Mouse (Mus musculus) intestine, embryonic 16.5 days (tissue): ENCODE results near the gene E130114P18Rik. TPM values are rescaled to one million over a fixed set of nuclear protein-coding genes. Genes with fewer than 3 reads are reported as not detected.

Source experiments
- ATAC-seq: fragments of 200-750 bp; cut with Nextera tagmentation; 2 replicates; pipeline ENCODE4 v1.8.0; 2017; ENCODE audit warnings: moderate TSS enrichment, moderate library complexity
- H3K27ac ChIP-seq: fragments of 300-500 bp; sonication (generic); 2 replicates; pipeline ENCODE4 v1.5.1; 2014; ENCODE audit warnings: mild to moderate bottlenecking, low read length
- H3K27me3 ChIP-seq: fragments of 300-500 bp; sonication (generic); replicated peaks from 2 replicates; pipeline ENCODE4 v1.6.1; 2014; ENCODE audit warnings: low read length, control low read depth, mixed read lengths; ENCODE audit not compliant: control insufficient read depth, insufficient read depth
- H3K36me3 ChIP-seq: fragments of 300-500 bp; sonication (generic); 2 replicates; pipeline ENCODE4 v1.6.1; 2014; ENCODE audit warnings: low read length, control low read depth; ENCODE audit not compliant: control insufficient read depth, insufficient read depth
- H3K4me1 ChIP-seq: fragments of 300-500 bp; sonication (generic); 2 replicates; pipeline ENCODE4 v1.6.1; 2014; ENCODE audit warnings: low read length, control low read depth, mixed read lengths; ENCODE audit not compliant: control insufficient read depth, insufficient read depth
- H3K4me2 ChIP-seq: fragments of 300-500 bp; sonication (generic); 2 replicates; pipeline ENCODE4 v1.6.1; 2014; ENCODE audit warnings: low read depth, low read length, control low read depth
- H3K4me3 ChIP-seq: fragments of 300-500 bp; sonication (generic); 2 replicates; pipeline ENCODE4 v1.5.1; 2014; ENCODE audit warnings: mild to moderate bottlenecking, low read length
- H3K9ac ChIP-seq: fragments of 300-500 bp; sonication (generic); 2 replicates; pipeline ENCODE4 v1.6.1; 2014; ENCODE audit warnings: low read depth, low read length
- H3K9me3 ChIP-seq: fragments of 300-500 bp; sonication (generic); 2 replicates; pipeline ENCODE4 v1.6.1; 2016; ENCODE audit warnings: low read length, control low read depth; ENCODE audit not compliant: control insufficient read depth
- WGBS: fragments of 180-500 bp; shearing (Covaris S2); extraction: QIAGEN DNeasy Blood & Tissue Kit; methylation state at CpG from one replicate; pipeline ENCODE4 v1.1.7; 2014; 5-methylcytosine and 5-hydroxymethylcytosine counted together
- polyA plus RNA-seq: library from polyadenylated mRNA; unstranded; fragments of >200 nt; fragmentation: Nextera tagmentation; extraction: Ambion mirVana; gene quantifications from 2 replicates; pipeline ENCODE4 v1.2.1, GENCODE M21; 2015

E130114P18Rik gene
- polyA plus RNA-seq, 1 experiment from 2014 or later: 2.6 TPM

GRCm38 (mm10) chr4:97582796-97583430 is 195.0 kb downstream of the E130114P18Rik start:
- ATAC-seq: no peak
- WGBS: 60% methylated on average over 15 of the region's 15 CpGs
- H3K36me3 ChIP-seq: no peaks in the 10 kb centered on the region
- no peaks in the 10 kb centered on the region for H3K9me3 ChIP-seq
- H3K4me3 ChIP-seq: peak overlapping the region; percentile 12; the same call in 1 of the 2 replicates
- H3K9ac ChIP-seq: no peak overlapping the region
- H3K27me3 ChIP-seq: no peaks in the 10 kb centered on the region
- H3K4me2 ChIP-seq: peak overlapping the region; percentile 16; the same call in 1 of the 2 replicates
- H3K4me1 ChIP-seq: 0 out of 2 replicates have a peak, but pooled peaks cover 4% of the 10 kb centered on the region
- H3K27ac ChIP-seq: 0 out of 2 replicates have a peak overlapping the region, but pooled peaks have one; percentile 16

GRCm38 (mm10) chr4:97582064-97582415 is 195.8 kb downstream of the E130114P18Rik start:
- WGBS: 74% methylated on average over 3 of the region's 3 CpGs
- H3K27me3 ChIP-seq: no peaks in the 10 kb centered on the region

GRCm38 (mm10) chr4:97581314-97582063 is 196.4 kb downstream of the E130114P18Rik start:
- 0 out of 2 replicates have a peak, but pooled peaks cover 4% of the 10 kb centered on the region for H3K4me1 ChIP-seq
- H3K4me2 ChIP-seq: no peak overlapping the region
- no peak overlapping the region for H3K4me3 ChIP-seq
- ATAC-seq: no peak
- H3K36me3 ChIP-seq: no peaks in the 10 kb centered on the region
- no peak overlapping the region for H3K9ac ChIP-seq
- 73% methylated on average over 12 of the region's 12 CpGs for WGBS
- no peaks in the 10 kb centered on the region for H3K27me3 ChIP-seq
- no peaks in the 10 kb centered on the region for H3K9me3 ChIP-seq
- H3K27ac ChIP-seq: no peak overlapping the region

More at GRCm38 (mm10) chr4:97582064-97582415, 195.8 kb downstream of the E130114P18Rik start:
- no peak for ATAC-seq
- H3K4me3 ChIP-seq: no peak overlapping the region
- no peaks in the 10 kb centered on the region for H3K9me3 ChIP-seq
- no peak overlapping the region for H3K9ac ChIP-seq
- H3K27ac ChIP-seq: no peak overlapping the region
- H3K4me1 ChIP-seq: 0 out of 2 replicates have a peak, but pooled peaks cover 4% of the 10 kb centered on the region
- H3K36me3 ChIP-seq: no peaks in the 10 kb centered on the region
- no peak overlapping the region for H3K4me2 ChIP-seq

- Histone ChIP-seq H3K27me3 (no peaks in the 10 kb centered on the region), H3K4me1 (0 out of 2 replicates have a peak, but pooled peaks cover 4% of the 10 kb centered on the region), H3K9ac (no peak overlapping the region), H3K36me3 (no peaks in the 10 kb centered on the region), H3K4me2 (no peak overlapping the region), H3K9me3 (no peaks in the 10 kb centered on the region), H3K4me3 (no peak overlapping the region), H3K27ac (no peak overlapping the region)
- 94% methylated on average over 7 of the region's 7 CpGs for WGBS
- ATAC-seq: no peak
Observed at GRCm38 (mm10) chr4:97580906-97581305, 197.0 kb downstream of the E130114P18Rik start.

- 75% methylated on average over 9 of the region's 9 CpGs for WGBS
- no peak overlapping the region for H3K27ac ChIP-seq
- ATAC-seq: no peak
Observed at GRCm38 (mm10) chr4:97578571-97579165, 199.2 kb downstream of the E130114P18Rik start.

GRCm38 (mm10) chr4:97577431-97577830 is 200.4 kb downstream of the E130114P18Rik start:
- H3K36me3 ChIP-seq: no peaks in the 10 kb centered on the region
- no peak overlapping the region for H3K4me2 ChIP-seq
- H3K27ac ChIP-seq: no peak overlapping the region
- H3K4me1 ChIP-seq: 0 out of 2 replicates have a peak, but pooled peaks cover 3% of the 10 kb centered on the region
- no peak for ATAC-seq
- no peaks in the 10 kb centered on the region for H3K27me3 ChIP-seq
- no peaks in the 10 kb centered on the region for H3K9me3 ChIP-seq
- no peak overlapping the region for H3K4me3 ChIP-seq
- 68% methylated on average over 5 of the region's 5 CpGs for WGBS
- no peak overlapping the region for H3K9ac ChIP-seq

More at GRCm38 (mm10) chr4:97578571-97579165, 199.2 kb downstream of the E130114P18Rik start:
- Histone ChIP-seq H3K9me3 (no peaks in the 10 kb centered on the region), H3K27me3 (no peaks in the 10 kb centered on the region), H3K4me2 (no peak overlapping the region), H3K4me3 (no peak overlapping the region), H3K9ac (no peak overlapping the region), H3K4me1 (0 out of 2 replicates have a peak, but pooled peaks cover 7% of the 10 kb centered on the region), H3K36me3 (no peaks in the 10 kb centered on the region)

GRCm38 (mm10) chr4:97575447-97575846 is 202.4 kb downstream of the E130114P18Rik start:
- H3K4me2 ChIP-seq: no peak overlapping the region
- no peaks in the 10 kb centered on the region for H3K9me3 ChIP-seq
- H3K4me1 ChIP-seq: 0 out of 2 replicates have a peak, but pooled peaks cover 3% of the 10 kb centered on the region
- no peak overlapping the region for H3K9ac ChIP-seq
- no peaks in the 10 kb centered on the region for H3K27me3 ChIP-seq
- H3K27ac ChIP-seq: no peak overlapping the region
- no peaks in the 10 kb centered on the region for H3K36me3 ChIP-seq
- ATAC-seq: no peak
- H3K4me3 ChIP-seq: no peak overlapping the region
- WGBS: 20% methylated on average over 5 of the region's 5 CpGs

- no peak overlapping the region for H3K27ac ChIP-seq
- 81% methylated on average over 3 of the region's 3 CpGs for WGBS
- no peak for ATAC-seq
Observed at GRCm38 (mm10) chr4:97569320-97569719, 208.6 kb downstream of the E130114P18Rik start.

GRCm38 (mm10) chr4:97564656-97565055 is 213.2 kb downstream of the E130114P18Rik start:
- H3K4me3 ChIP-seq: no peak overlapping the region
- H3K9ac ChIP-seq: no peak overlapping the region
- no peaks in the 10 kb centered on the region for H3K27me3 ChIP-seq
- no peaks in the 10 kb centered on the region for H3K9me3 ChIP-seq
- no peak overlapping the region for H3K27ac ChIP-seq
- WGBS: 43% methylated on average over 4 of the region's 4 CpGs
- no peak for ATAC-seq
- H3K4me1 ChIP-seq: no peaks in the 10 kb centered on the region
- no peaks in the 10 kb centered on the region for H3K36me3 ChIP-seq
- H3K4me2 ChIP-seq: no peak overlapping the region

More at GRCm38 (mm10) chr4:97569320-97569719, 208.6 kb downstream of the E130114P18Rik start:
- Histone ChIP-seq H3K4me3 (no peak overlapping the region), H3K9ac (no peak overlapping the region), H3K4me1 (no peaks in the 10 kb centered on the region), H3K27me3 (no peaks in the 10 kb centered on the region), H3K36me3 (no peaks in the 10 kb centered on the region), H3K4me2 (no peak overlapping the region), H3K9me3 (no peaks in the 10 kb centered on the region)
